Comparison of ENCODE assay signal across 1 mouse cellular context in the genomic region with DNA sequence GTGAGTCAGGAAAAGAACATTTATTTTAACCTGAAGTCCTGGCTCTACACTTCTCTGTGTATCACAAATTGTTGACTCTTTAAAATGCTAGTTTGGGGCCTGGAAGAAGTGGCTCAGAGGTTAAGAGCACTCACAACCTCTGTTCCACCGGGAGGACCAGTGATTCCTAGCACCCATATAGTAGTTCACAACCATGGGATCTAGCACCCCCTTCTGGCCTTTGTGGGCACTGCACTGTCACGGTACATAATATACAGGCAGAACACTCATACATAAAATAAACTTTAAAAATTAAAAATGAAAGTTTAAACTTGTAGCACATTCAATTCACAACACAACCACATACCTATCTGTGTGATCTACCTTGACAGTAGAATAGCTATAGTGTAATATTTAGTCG.
TF ChIP-seq lines count a peak whose summit lies in the region.

No protein-coding gene starts in this region.

TF ChIP-seq in MEL, 35 proteins besides CTCF, POLR2A, EP300 and RAD21 (continued from another document):
- TF ChIP-seq USF2 (IDR thresholded peaks at IDR 0.05; ENCODE audit: borderline replicate concordance in 1 of 2, insufficient read depth in 1 of 2, low read depth in 1 of 2, low read length in 2 of 2) (no peak), MYB (IDR thresholded peaks at IDR 0.05; ENCODE audit: low read depth, low read length) (no peak), MAZ (IDR thresholded peaks at IDR 0.05; ENCODE audit: low read depth, low read length) (no peak), POLR2AphosphoS2 (IDR thresholded peaks at IDR 0.05; ENCODE audit: low read length) (no peak)
